In genomic region chr14:12801100-12801499, GRCm38 (mm10) we compare ENCODE assay signal across 21 mouse cellular contexts. TPM values are rescaled to one million over a fixed set of nuclear protein-coding genes. Genes with fewer than 3 reads are reported as not detected.
DNase-seq lines count a peak whose midpoint lies in the region; ATAC-seq and TF ChIP-seq lines count a peak whose summit lies in the region.
"Had no signal": no experiment of that assay in that cellular context is flagged by ENCODE, and none has a peak within 500 bp of the region (broad histone marks: within the 10 kb centered on the region; RNA-seq: fewer than 3 reads in every experiment).

No protein-coding gene starts in this region.

- peak; percentile 91 for ATAC-seq in cerebellum, adult (ENCODE audit: insufficient number of reproducible peaks, low FRiP score, low TSS enrichment)
- ATAC-seq in erythroblast, adult 5-6 weeks (replicated peaks; ENCODE audit: low FRiP score, poor library complexity, severe bottlenecking), result no peak
- ATAC-seq: CD4-positive, CD25-positive, alpha-beta regulatory T cell, adult 4 months; midbrain, embryonic 13.5 days had no signal

- no peak overlapping the region for H3K4me3 ChIP-seq in layer of hippocampus, adult 2 months
- no peak overlapping the region for H3K4me3 ChIP-seq in cerebellum, adult 2 months (replicated peaks; ENCODE audit: insufficient read depth, low read depth, low read length)
- H3K4me3 ChIP-seq: embryonic facial prominence, embryonic 13.5 days; left cerebral cortex, adult 2 months; limb, embryonic 12.5 days; liver, embryonic 13.5 days; lung, embryonic 15.5 days; midbrain, embryonic 13.5 days had no signal

- no peak for TF ChIP-seq POLR2A in cerebellum, adult 2 months (IDR thresholded peaks at IDR 0.05; ENCODE audit: borderline replicate concordance, insufficient read depth, low read length)

- peak; percentile 25 to 46 for DNase-seq in layer of hippocampus, adult 2 months (ENCODE audit: low spot score in 2 of 2)
- DNase-seq in layer of hippocampus, postnatal 25 days (ENCODE audit: extremely low spot score in 1 of 2, low spot score in 1 of 2), result no peak
- DNase-seq in cerebellum, adult 2 months, result peak; percentile 75 to 87
- peak; percentile 22 for DNase-seq in layer of hippocampus, adult 9-11 months
- DNase-seq in c-Kit-positive CD71-positive TER-119-positive erythroid progenitor cells, embryonic 14.5 days (ENCODE audit: low spot score), result no peak
- DNase-seq: heart, postnatal 4 days; kidney, adult 8-10 months; kidney, postnatal 36 days; liver, embryonic 13.5 days; retina, postnatal 1 day; spleen, adult 18-20 months; thymus, adult 18-20 months had no signal

- WGBS in cerebellum, adult 2 months, result 6% methylated on average over 2 of the region's 2 CpGs

- no peak for TF ChIP-seq CTCF in layer of hippocampus, adult 2 months (conservative IDR thresholded peaks at IDR 0.05)
- no peak for TF ChIP-seq CTCF in cerebellum, adult 2 months (IDR thresholded peaks at IDR 0.05; ENCODE audit: borderline replicate concordance, insufficient read depth, low read depth, low read length)

- 0 out of 2 replicates have a peak overlapping the region, but pooled peaks have one; percentile 2 for H3K27ac ChIP-seq in layer of hippocampus, adult 2 months
- H3K27ac ChIP-seq in cerebellum, adult 2 months (ENCODE audit: insufficient read depth, low read length), result no peak overlapping the region
- H3K27ac ChIP-seq: embryonic facial prominence, embryonic 13.5 days; left cerebral cortex, adult 2 months; limb, embryonic 12.5 days; liver, embryonic 13.5 days; lung, embryonic 15.5 days; midbrain, embryonic 13.5 days had no signal

- no peaks in the 10 kb centered on the region for H3K27me3 ChIP-seq in cerebellum, adult 2 months (ENCODE audit: control insufficient read depth, insufficient read depth, low read length)
- H3K27me3 ChIP-seq: embryonic facial prominence, embryonic 13.5 days; limb, embryonic 12.5 days; liver, embryonic 13.5 days; lung, embryonic 15.5 days; midbrain, embryonic 13.5 days had no signal

- H3K4me1 ChIP-seq in cerebellum, adult 2 months (ENCODE audit: control insufficient read depth, insufficient read depth, low read length), result peaks cover 13% of the 10 kb centered on the region; the same call in 1 of the 2 replicates
- H3K4me1 ChIP-seq: embryonic facial prominence, embryonic 13.5 days; limb, embryonic 12.5 days; liver, embryonic 13.5 days; lung, embryonic 15.5 days; midbrain, embryonic 13.5 days had no signal

RNA-seq across cellular contexts. Expression of gene Cadps, which starts 21.8 kb away (rescaled TPM):
- 100 to 1,000 TPM; 232 to 234 TPM for total RNA-seq in layer of hippocampus, adult 2 months (2021)
- 100 to 1,000 TPM; 212 to 235 TPM for total RNA-seq in layer of hippocampus, postnatal 25 days (2021)
- polyA plus RNA-seq in cerebellum, adult 2 months (2012; rRNA removed), result 144 and 165 TPM in 2 replicates
- total RNA-seq in erythroblast, adult 5-6 weeks (2015; ENCODE audit: low replicate concordance), result not detected in 2 replicates
- not detected in 2 replicates for total RNA-seq in erythroblast, adult 5-6 weeks (2017; ENCODE audit: low replicate concordance)
- polyA plus RNA-seq: G1E had no signal

Comparison
In these comparisons a context has a peak if more than half of its experiments do, and no peak if none do; other contexts are left out.
1. DNase-seq: peak in layer of hippocampus, adult 2 months (2 of 2), cerebellum, adult 2 months (2 of 2) and layer of hippocampus, adult 9-11 months (single experiment); none in layer of hippocampus, postnatal 25 days (0 of 2) and c-Kit-positive CD71-positive TER-119-positive erythroid progenitor cells, embryonic 14.5 days (single experiment).
2. RNA of gene Cadps, which starts 21.8 kb away (total RNA-seq): 212 to 235 TPM in layer of hippocampus, postnatal 25 days and 232 to 234 TPM in layer of hippocampus, adult 2 months; not detected in erythroblast, adult 5-6 weeks; every median in the first group is over 100 times any median in the second.